Mouse (Mus musculus): ENCODE measurements at regions not wholly inside any gene's neighbourhood (a gene's known extent, or its start where the extent isn't known, plus 50 kb on each side); places are given as distances from the start of the nearest gene placed in this dataset.

GRCm38 (mm10) chr15:36403336-36404119 is 604.0 kb downstream of the Zfp706 start:
- Histone ChIP-seq H3K9me3 (replicated peaks; ENCODE audit: control insufficient read depth, low read length) (no peaks in the 10 kb centered on the region), H3K4me1 (ENCODE audit: control insufficient read depth, insufficient read depth, low read length) (peaks cover 16% of the 10 kb centered on the region), H3K4me2 (ENCODE audit: low read depth, low read length) (no peak overlapping the region), H3K9ac (ENCODE audit: low read length) (no peak overlapping the region), H3K27me3 (ENCODE audit: control insufficient read depth, insufficient read depth, low read length) (no peaks in the 10 kb centered on the region), H3K4me3 (ENCODE audit: low read length) (no peak overlapping the region), H3K27ac (ENCODE audit: low read length) (0 out of 2 replicates have a peak overlapping the region, but pooled peaks have one; percentile 37), H3K36me3 (ENCODE audit: control insufficient read depth, insufficient read depth) (no peaks in the 10 kb centered on the region)
- 70% methylated on average over 6 of the region's 6 CpGs for WGBS
- ATAC-seq (replicated peaks; ENCODE audit: extremely low read depth, insufficient read depth, low FRiP score) = peak; percentile 23; the same call in 1 of the 2 replicates

- Histone ChIP-seq H3K9ac (ENCODE audit: low read length) (no peak overlapping the region), H3K4me1 (ENCODE audit: control insufficient read depth, insufficient read depth, low read length) (peaks cover 20% of the 10 kb centered on the region), H3K9me3 (replicated peaks; ENCODE audit: control insufficient read depth, low read length) (no peaks in the 10 kb centered on the region), H3K4me3 (ENCODE audit: low read length) (no peak overlapping the region), H3K4me2 (ENCODE audit: low read depth, low read length) (no peak overlapping the region), H3K27ac (ENCODE audit: low read length) (no peak overlapping the region), H3K36me3 (ENCODE audit: control insufficient read depth, insufficient read depth) (no peaks in the 10 kb centered on the region), H3K27me3 (ENCODE audit: control insufficient read depth, insufficient read depth, low read length) (no peaks in the 10 kb centered on the region)
- ATAC-seq (replicated peaks; ENCODE audit: extremely low read depth, insufficient read depth, low FRiP score) = no peak
- 81% methylated on average over 1 of the region's 1 CpGs for WGBS
Observed at GRCm38 (mm10) chr15:36402051-36402450, 605.5 kb downstream of the Zfp706 start.

- Histone ChIP-seq H3K27ac (ENCODE audit: low read length) (no peak overlapping the region; the same call in 1 of the 2 replicates), H3K4me3 (ENCODE audit: low read length) (no peak overlapping the region), H3K4me2 (ENCODE audit: low read depth, low read length) (no peak overlapping the region), H3K27me3 (ENCODE audit: control insufficient read depth, insufficient read depth, low read length) (no peaks in the 10 kb centered on the region), H3K9me3 (replicated peaks; ENCODE audit: control insufficient read depth, low read length) (no peaks in the 10 kb centered on the region), H3K4me1 (ENCODE audit: control insufficient read depth, insufficient read depth, low read length) (peaks cover 20% of the 10 kb centered on the region), H3K9ac (ENCODE audit: low read length) (no peak overlapping the region), H3K36me3 (ENCODE audit: control insufficient read depth, insufficient read depth) (no peaks in the 10 kb centered on the region)
- 82% methylated on average over 9 of the region's 9 CpGs for WGBS
- ATAC-seq (replicated peaks; ENCODE audit: extremely low read depth, insufficient read depth, low FRiP score) = no peak
Observed at GRCm38 (mm10) chr15:36400311-36400840, 607.2 kb downstream of the Zfp706 start.

- H3K27ac ChIP-seq (ENCODE audit: low read length) = peak overlapping the region; percentile 78
- WGBS = 18% methylated on average over 7 of the region's 7 CpGs
Observed at GRCm38 (mm10) chr15:36399355-36400012, 608.1 kb downstream of the Zfp706 start.

GRCm38 (mm10) chr15:36398099-36398982 is 609.2 kb downstream of the Zfp706 start:
- peaks cover 17% of the 10 kb centered on the region for H3K4me1 ChIP-seq (ENCODE audit: control insufficient read depth, insufficient read depth, low read length)
- H3K4me3 ChIP-seq (ENCODE audit: low read length) = no peak overlapping the region
- H3K9ac ChIP-seq (ENCODE audit: low read length) = no peak overlapping the region
- H3K9me3 ChIP-seq (replicated peaks; ENCODE audit: control insufficient read depth, low read length) = no peaks in the 10 kb centered on the region
- ATAC-seq (replicated peaks; ENCODE audit: extremely low read depth, insufficient read depth, low FRiP score) = no peak; the same call in 1 of the 2 replicates
- no peak overlapping the region for H3K27ac ChIP-seq (ENCODE audit: low read length)
- no peak overlapping the region for H3K4me2 ChIP-seq (ENCODE audit: low read depth, low read length)
- H3K36me3 ChIP-seq (ENCODE audit: control insufficient read depth, insufficient read depth) = no peaks in the 10 kb centered on the region
- WGBS = 66% methylated on average over 9 of the region's 9 CpGs
- no peaks in the 10 kb centered on the region for H3K27me3 ChIP-seq (ENCODE audit: control insufficient read depth, insufficient read depth, low read length)

More at GRCm38 (mm10) chr15:36399355-36400012, 608.1 kb downstream of the Zfp706 start:
- Histone ChIP-seq H3K4me3 (ENCODE audit: low read length) (no peak overlapping the region), H3K27me3 (ENCODE audit: control insufficient read depth, insufficient read depth, low read length) (no peaks in the 10 kb centered on the region), H3K4me2 (ENCODE audit: low read depth, low read length) (peak overlapping the region; percentile 39), H3K9me3 (replicated peaks; ENCODE audit: control insufficient read depth, low read length) (no peaks in the 10 kb centered on the region), H3K4me1 (ENCODE audit: control insufficient read depth, insufficient read depth, low read length) (peaks cover 20% of the 10 kb centered on the region), H3K9ac (ENCODE audit: low read length) (peak overlapping the region; percentile 51), H3K36me3 (ENCODE audit: control insufficient read depth, insufficient read depth) (no peaks in the 10 kb centered on the region)
- ATAC-seq (replicated peaks; ENCODE audit: extremely low read depth, insufficient read depth, low FRiP score) = no peak

- WGBS = 87% methylated on average over 6 of the region's 6 CpGs
- Histone ChIP-seq H3K27ac (ENCODE audit: low read length) (no peak overlapping the region), H3K4me1 (ENCODE audit: control insufficient read depth, insufficient read depth, low read length) (peaks cover 17% of the 10 kb centered on the region), H3K4me2 (ENCODE audit: low read depth, low read length) (no peak overlapping the region), H3K27me3 (ENCODE audit: control insufficient read depth, insufficient read depth, low read length) (no peaks in the 10 kb centered on the region), H3K9ac (ENCODE audit: low read length) (no peak overlapping the region), H3K36me3 (ENCODE audit: control insufficient read depth, insufficient read depth) (no peaks in the 10 kb centered on the region), H3K9me3 (replicated peaks; ENCODE audit: control insufficient read depth, low read length) (no peaks in the 10 kb centered on the region), H3K4me3 (ENCODE audit: low read length) (no peak overlapping the region)
- ATAC-seq (replicated peaks; ENCODE audit: extremely low read depth, insufficient read depth, low FRiP score) = no peak
Observed at GRCm38 (mm10) chr15:36396791-36397190, 610.8 kb downstream of the Zfp706 start.

- ATAC-seq (replicated peaks; ENCODE audit: extremely low read depth, insufficient read depth, low FRiP score) = no peak
- H3K4me2 ChIP-seq (ENCODE audit: low read depth, low read length) = no peak overlapping the region
- 68% methylated on average over 2 of the region's 2 CpGs for WGBS
- H3K27ac ChIP-seq (ENCODE audit: low read length) = no peak overlapping the region
- H3K9ac ChIP-seq (ENCODE audit: low read length) = no peak overlapping the region
- H3K27me3 ChIP-seq (ENCODE audit: control insufficient read depth, insufficient read depth, low read length) = no peaks in the 10 kb centered on the region
- H3K4me1 ChIP-seq (ENCODE audit: control insufficient read depth, insufficient read depth, low read length) = peaks cover 17% of the 10 kb centered on the region
- no peaks in the 10 kb centered on the region for H3K9me3 ChIP-seq (replicated peaks; ENCODE audit: control insufficient read depth, low read length)
- no peak overlapping the region for H3K4me3 ChIP-seq (ENCODE audit: low read length)
- H3K36me3 ChIP-seq (ENCODE audit: control insufficient read depth, insufficient read depth) = no peaks in the 10 kb centered on the region
Observed at GRCm38 (mm10) chr15:36396245-36396644, 611.3 kb downstream of the Zfp706 start.

GRCm38 (mm10) chr15:36395672-36396050 is 611.9 kb downstream of the Zfp706 start:
- Histone ChIP-seq H3K4me3 (ENCODE audit: low read length) (no peak overlapping the region), H3K9me3 (replicated peaks; ENCODE audit: control insufficient read depth, low read length) (no peaks in the 10 kb centered on the region), H3K36me3 (ENCODE audit: control insufficient read depth, insufficient read depth) (no peaks in the 10 kb centered on the region), H3K4me1 (ENCODE audit: control insufficient read depth, insufficient read depth, low read length) (peaks cover 17% of the 10 kb centered on the region), H3K4me2 (ENCODE audit: low read depth, low read length) (no peak overlapping the region), H3K27ac (ENCODE audit: low read length) (no peak overlapping the region), H3K9ac (ENCODE audit: low read length) (no peak overlapping the region), H3K27me3 (ENCODE audit: control insufficient read depth, insufficient read depth, low read length) (no peaks in the 10 kb centered on the region)
- 66% methylated on average over 4 of the region's 4 CpGs for whole genome bisulfite sequencing
- no peak for ATAC-seq (replicated peaks; ENCODE audit: extremely low read depth, insufficient read depth, low FRiP score)

Data from heart, embryonic 16.5 days (tissue).